Mouse (Mus musculus): ENCODE data around the gene Trim62. TPM values are rescaled to one million over a fixed set of nuclear protein-coding genes. Genes with fewer than 3 reads are reported as not detected.
A peak's percentile ranks its signal among the peaks of the same experiment; 100 is the strongest.

Trim62 gene
- polyA plus RNA-seq, 1 experiment: not detected

DNA sequence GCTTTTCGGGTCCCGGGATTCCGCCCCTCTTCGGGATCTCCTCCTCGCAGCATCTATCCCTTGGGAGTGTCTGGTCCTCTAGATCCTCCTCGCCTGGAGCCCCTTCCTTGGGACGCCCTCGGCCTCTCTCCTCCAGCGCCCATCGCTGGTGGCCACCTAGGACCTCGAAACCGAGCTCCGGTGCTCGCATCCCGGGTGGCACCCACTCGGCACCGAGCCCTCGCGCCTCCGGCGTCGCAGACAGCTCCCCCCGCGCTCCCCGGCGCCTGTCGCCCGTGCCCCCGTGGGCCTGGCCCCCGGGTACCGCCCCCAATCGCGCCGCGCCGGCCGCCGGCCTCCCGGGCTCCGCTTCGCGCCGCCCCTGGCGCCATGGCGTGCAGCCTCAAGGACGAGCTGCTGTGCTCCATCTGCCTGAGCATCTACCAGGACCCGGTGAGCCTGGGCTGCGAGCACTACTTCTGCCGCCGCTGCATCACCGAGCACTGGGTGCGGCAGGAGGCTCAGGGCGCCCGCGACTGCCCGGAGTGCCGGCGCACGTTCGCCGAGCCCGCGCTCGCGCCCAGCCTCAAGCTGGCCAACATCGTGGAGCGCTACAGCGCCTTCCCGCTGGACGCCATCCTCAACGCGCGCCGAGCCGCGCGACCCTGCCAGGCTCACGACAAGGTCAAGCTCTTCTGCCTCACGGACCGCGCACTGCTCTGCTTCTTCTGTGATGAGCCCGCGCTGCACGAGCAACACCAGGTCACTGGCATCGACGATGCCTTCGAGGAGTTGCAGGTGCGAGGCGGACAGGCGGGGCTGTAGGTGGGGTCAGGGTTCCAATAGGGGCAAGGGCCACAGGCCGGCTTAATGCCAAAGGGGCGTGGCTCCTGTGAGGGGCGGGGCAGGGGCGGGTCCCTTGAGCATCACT lies 676 bp downstream of the Trim62 start:
- no peak for TF ChIP-seq GATA1 (IDR thresholded peaks at IDR 0.05; ENCODE audit: low read length)
- TF ChIP-seq TAL1 (IDR thresholded peaks at IDR 0.05; ENCODE audit: low read length): no peak
- Histone ChIP-seq H3K36me3 (ENCODE audit: control insufficient read depth) (no peaks in the 10 kb centered on the region), H3K27me3 (ENCODE audit: control insufficient read depth) (peaks cover 73% of the 10 kb centered on the region), H3K4me1 (ENCODE audit: control insufficient read depth) (peaks cover 14% of the 10 kb centered on the region), H3K4me3 (replicated peaks) (peak overlapping the region; percentile 55), H3K9me3 (ENCODE audit: control insufficient read depth, low read length) (peaks cover 2% of the 10 kb centered on the region; the same call in 1 of the 2 replicates)

- TF ChIP-seq GATA1 (IDR thresholded peaks at IDR 0.05; ENCODE audit: low read length) (no peak), TAL1 (IDR thresholded peaks at IDR 0.05; ENCODE audit: low read length) (no peak)
- Histone ChIP-seq H3K4me3 (replicated peaks) (no peak overlapping the region), H3K36me3 (ENCODE audit: control insufficient read depth) (no peaks in the 10 kb centered on the region), H3K4me1 (ENCODE audit: control insufficient read depth) (peaks cover 14% of the 10 kb centered on the region), H3K27me3 (ENCODE audit: control insufficient read depth) (peaks cover 67% of the 10 kb centered on the region), H3K9me3 (ENCODE audit: control insufficient read depth, low read length) (peaks cover 2% of the 10 kb centered on the region; the same call in 1 of the 2 replicates)
Measured at GRCm38 (mm10) chr4:128884711-128885095, 1.3 kb downstream of the Trim62 start.

- no peak overlapping the region for H3K4me3 ChIP-seq (replicated peaks)
- H3K27me3 ChIP-seq (ENCODE audit: control insufficient read depth): peaks cover 60% of the 10 kb centered on the region
- peaks cover 14% of the 10 kb centered on the region for H3K4me1 ChIP-seq (ENCODE audit: control insufficient read depth)
- no peaks in the 10 kb centered on the region for H3K36me3 ChIP-seq (ENCODE audit: control insufficient read depth)
- peaks cover 2% of the 10 kb centered on the region; the same call in 1 of the 2 replicates for H3K9me3 ChIP-seq (ENCODE audit: control insufficient read depth, low read length)
- no peak for TF ChIP-seq GATA1 (IDR thresholded peaks at IDR 0.05; ENCODE audit: low read length)
- no peak for TF ChIP-seq TAL1 (IDR thresholded peaks at IDR 0.05; ENCODE audit: low read length)
Measured at GRCm38 (mm10) chr4:128885540-128885939, 2.2 kb downstream of the Trim62 start.

DNA sequence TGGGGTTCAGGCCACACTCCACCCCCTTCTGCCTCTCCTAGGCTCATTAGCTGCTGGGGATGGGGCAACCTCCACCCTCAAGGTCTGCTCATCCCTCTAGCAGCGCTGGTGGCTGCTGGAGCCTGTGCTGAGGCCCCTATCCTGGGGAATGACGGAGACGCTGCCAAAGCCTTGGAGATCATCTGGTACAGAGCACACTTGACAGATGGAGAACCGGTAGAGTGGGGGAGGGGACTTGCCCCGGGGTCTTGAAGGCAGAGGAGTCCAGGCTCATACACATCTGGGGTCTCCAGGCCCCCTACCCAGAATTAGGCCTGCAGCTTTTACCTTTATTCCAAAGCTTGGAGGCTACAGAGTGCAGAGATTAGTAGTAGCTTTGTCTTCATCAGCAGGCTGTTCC lies 3.2 kb downstream of the Trim62 start:
- no peak for TF ChIP-seq TAL1 (IDR thresholded peaks at IDR 0.05; ENCODE audit: low read length)
- H3K4me3 ChIP-seq (replicated peaks): no peak overlapping the region
- peaks cover 2% of the 10 kb centered on the region; the same call in 1 of the 2 replicates for H3K9me3 ChIP-seq (ENCODE audit: control insufficient read depth, low read length)
- no peaks in the 10 kb centered on the region for H3K36me3 ChIP-seq (ENCODE audit: control insufficient read depth)
- peaks cover 51% of the 10 kb centered on the region for H3K27me3 ChIP-seq (ENCODE audit: control insufficient read depth)
- H3K4me1 ChIP-seq (ENCODE audit: control insufficient read depth): peaks cover 14% of the 10 kb centered on the region

DNA sequence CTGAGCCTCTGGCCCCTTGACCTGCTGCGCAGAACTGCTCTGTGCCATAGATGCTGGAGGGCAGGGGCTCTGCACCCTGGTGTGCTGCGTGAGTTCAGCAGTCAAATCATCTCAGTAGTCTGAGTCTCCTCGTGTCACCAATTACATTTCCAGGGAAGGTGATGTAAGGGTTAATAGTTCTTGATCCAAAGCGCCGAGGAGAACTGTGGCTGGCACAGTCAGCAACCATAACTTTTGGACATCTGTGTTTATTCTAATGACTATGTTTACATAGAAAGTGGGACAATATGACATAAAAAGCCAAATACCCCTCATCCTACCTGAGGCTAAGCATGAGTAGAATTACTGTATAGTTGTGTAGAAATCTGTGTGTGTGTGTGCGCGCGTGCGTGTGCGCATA lies 3.6 kb downstream of the Trim62 start:
- H3K4me3 ChIP-seq (replicated peaks): no peak overlapping the region
- TF ChIP-seq GATA1 (IDR thresholded peaks at IDR 0.05; ENCODE audit: low read length): no peak
- no peak for TF ChIP-seq TAL1 (IDR thresholded peaks at IDR 0.05; ENCODE audit: low read length)
- peaks cover 2% of the 10 kb centered on the region; the same call in 1 of the 2 replicates for H3K9me3 ChIP-seq (ENCODE audit: control insufficient read depth, low read length)
- H3K27me3 ChIP-seq (ENCODE audit: control insufficient read depth): peaks cover 46% of the 10 kb centered on the region
- peaks cover 14% of the 10 kb centered on the region for H3K4me1 ChIP-seq (ENCODE audit: control insufficient read depth)
- no peaks in the 10 kb centered on the region for H3K36me3 ChIP-seq (ENCODE audit: control insufficient read depth)

GRCm38 (mm10) chr4:128887641-128888091 lies 4.3 kb downstream of the Trim62 start:
- Histone ChIP-seq H3K36me3 (ENCODE audit: control insufficient read depth) (no peaks in the 10 kb centered on the region), H3K4me3 (replicated peaks) (no peak overlapping the region), H3K9me3 (ENCODE audit: control insufficient read depth, low read length) (peaks cover 2% of the 10 kb centered on the region; the same call in 1 of the 2 replicates), H3K27me3 (ENCODE audit: control insufficient read depth) (peaks cover 40% of the 10 kb centered on the region), H3K4me1 (ENCODE audit: control insufficient read depth) (peaks cover 14% of the 10 kb centered on the region)
- no peak for TF ChIP-seq TAL1 (IDR thresholded peaks at IDR 0.05; ENCODE audit: low read length)
- TF ChIP-seq GATA1 (IDR thresholded peaks at IDR 0.05; ENCODE audit: low read length): no peak

DNA sequence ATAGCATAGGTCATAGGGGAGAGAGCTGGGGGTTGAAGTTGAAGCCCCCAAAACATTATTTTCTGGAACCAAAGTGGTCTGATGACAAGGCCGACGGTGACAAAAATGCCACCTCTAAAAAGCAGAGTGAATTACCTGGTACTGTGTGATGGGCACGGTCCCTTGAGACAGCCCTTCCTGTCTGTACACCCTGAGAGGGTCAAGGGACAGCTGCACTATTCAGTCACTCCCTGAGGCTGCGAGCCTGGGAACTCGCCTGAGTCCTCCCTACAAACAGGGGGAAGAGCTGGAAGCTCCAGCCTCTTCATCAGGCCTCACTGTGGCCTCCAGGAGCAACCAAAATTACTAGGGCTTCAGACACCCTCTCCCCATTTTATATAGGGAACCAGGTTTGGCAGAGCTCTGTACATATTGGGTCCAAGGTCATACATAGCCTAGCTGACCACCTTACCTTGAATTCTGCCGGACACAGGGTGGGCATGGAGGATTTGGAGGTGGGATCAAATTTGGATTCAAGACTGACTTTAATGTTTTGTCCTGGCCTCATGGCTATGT lies 5.1 kb downstream of the Trim62 start:
- no peaks in the 10 kb centered on the region for H3K36me3 ChIP-seq (ENCODE audit: control insufficient read depth)
- peaks cover 32% of the 10 kb centered on the region for H3K27me3 ChIP-seq (ENCODE audit: control insufficient read depth)
- peaks cover 2% of the 10 kb centered on the region; the same call in 1 of the 2 replicates for H3K9me3 ChIP-seq (ENCODE audit: control insufficient read depth, low read length)
- H3K4me1 ChIP-seq (ENCODE audit: control insufficient read depth): peaks cover 11% of the 10 kb centered on the region
- TF ChIP-seq GATA1 (IDR thresholded peaks at IDR 0.05; ENCODE audit: low read length) (no peak), TAL1 (IDR thresholded peaks at IDR 0.05; ENCODE audit: low read length) (no peak)
- no peak overlapping the region for H3K4me3 ChIP-seq (replicated peaks)

- H3K36me3 ChIP-seq (ENCODE audit: control insufficient read depth): no peaks in the 10 kb centered on the region
- H3K9me3 ChIP-seq (ENCODE audit: control insufficient read depth, low read length): peaks cover 2% of the 10 kb centered on the region; the same call in 1 of the 2 replicates
- no peaks in the 10 kb centered on the region for H3K4me1 ChIP-seq (ENCODE audit: control insufficient read depth)
- H3K27me3 ChIP-seq (ENCODE audit: control insufficient read depth): peaks cover 17% of the 10 kb centered on the region
- H3K4me3 ChIP-seq (replicated peaks): no peak overlapping the region
- TF ChIP-seq GATA1 (IDR thresholded peaks at IDR 0.05; ENCODE audit: low read length): no peak
Measured at GRCm38 (mm10) chr4:128889752-128890630, 6.6 kb downstream of the Trim62 start.
